Mouse (Mus musculus): Measurements from ENCODE around the gene Fkbp8.

Fkbp8 gene

GRCm38 (mm10) chr8:70527512-70528181 is at the start of gene Fkbp8, which contains the start of gene Kxd1:
Fkbp8 (plus strand) TSS chr8:70527724.
Kxd1 (minus strand) TSS chr8:70527956.
- peak; percentile 99 for DNase-seq

GRCm38 (mm10) chr8:70481908-70482307 is 45.6 kb upstream of the Fkbp8 start:
- no peak for DNase-seq

- no peak for DNase-seq
Observed at GRCm38 (mm10) chr8:70482943-70483342, 44.6 kb upstream of the Fkbp8 start.

GRCm38 (mm10) chr8:70486191-70486681 is 41.3 kb upstream of the Fkbp8 start:
- no peak for DNase-seq

- no peak for DNase-seq
Observed at GRCm38 (mm10) chr8:70486941-70487520, 40.5 kb upstream of the Fkbp8 start, which contains the start of gene Tmem59l. Tmem59l (minus strand) TSS chr8:70487358.

DNA sequence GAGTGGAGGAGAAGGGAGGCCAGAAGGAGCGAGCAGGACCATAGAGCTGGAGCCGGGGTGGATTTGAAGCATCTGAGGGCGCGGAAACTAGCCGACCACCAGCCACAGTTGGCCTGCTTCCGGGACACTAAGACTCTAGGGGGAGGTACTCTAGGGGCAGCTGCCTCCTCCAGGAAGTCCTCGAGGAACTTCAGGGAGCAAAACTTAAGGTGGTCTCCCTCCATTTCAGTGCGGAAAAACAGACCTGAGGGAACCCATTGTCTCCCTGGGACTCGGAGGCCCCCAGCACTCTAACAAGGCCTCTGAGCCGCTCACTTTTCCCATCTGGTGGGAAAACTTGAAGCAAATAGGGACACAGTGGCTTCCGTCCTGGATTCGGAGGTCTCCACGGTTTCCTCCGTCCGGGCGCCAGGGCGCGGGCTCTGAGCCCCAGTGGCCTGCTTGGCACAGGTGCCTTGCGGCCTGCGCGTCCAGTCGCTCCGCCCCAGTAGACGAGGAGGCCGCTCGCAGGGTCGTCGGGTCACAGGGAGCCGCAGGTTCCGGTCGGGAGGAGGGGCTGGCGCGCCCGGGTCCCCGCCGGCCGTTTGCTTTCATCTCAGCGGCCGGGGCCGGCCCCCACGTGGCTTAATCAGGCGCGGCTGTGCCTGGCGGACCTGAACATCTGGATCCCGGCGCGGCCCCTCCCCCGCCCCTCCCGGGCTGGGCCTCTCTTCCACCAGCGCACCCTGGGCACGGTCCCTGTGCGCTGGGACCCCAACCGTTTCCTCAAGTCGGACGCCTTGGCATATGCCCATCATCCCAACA is 39.3 kb upstream of the Fkbp8 start:
- peak; percentile 29 for DNase-seq

- DNase-seq = no peak
Observed at GRCm38 (mm10) chr8:70488931-70489470, 38.5 kb upstream of the Fkbp8 start.

DNA sequence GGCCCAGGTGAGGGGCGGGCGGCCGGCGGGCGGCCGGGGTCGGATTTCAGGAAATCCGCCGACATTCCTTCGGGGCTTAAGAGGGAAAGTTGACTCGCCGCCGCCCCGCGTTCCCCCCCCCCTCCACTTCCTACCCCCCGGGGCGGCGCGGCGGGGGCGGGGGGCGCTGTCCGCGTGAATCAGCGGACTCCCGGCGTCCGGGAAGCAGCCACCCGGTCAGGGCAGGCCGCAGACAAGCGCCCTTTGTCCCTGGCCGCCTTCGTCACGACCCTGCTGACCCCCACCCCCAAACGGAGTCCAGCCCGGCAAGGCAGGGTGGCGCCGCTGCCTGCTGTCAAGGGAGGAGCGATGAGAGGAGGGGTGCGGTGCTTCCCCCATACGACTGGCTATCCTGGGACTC is 37.9 kb upstream of the Fkbp8 start:
- DNase-seq = no peak

DNA sequence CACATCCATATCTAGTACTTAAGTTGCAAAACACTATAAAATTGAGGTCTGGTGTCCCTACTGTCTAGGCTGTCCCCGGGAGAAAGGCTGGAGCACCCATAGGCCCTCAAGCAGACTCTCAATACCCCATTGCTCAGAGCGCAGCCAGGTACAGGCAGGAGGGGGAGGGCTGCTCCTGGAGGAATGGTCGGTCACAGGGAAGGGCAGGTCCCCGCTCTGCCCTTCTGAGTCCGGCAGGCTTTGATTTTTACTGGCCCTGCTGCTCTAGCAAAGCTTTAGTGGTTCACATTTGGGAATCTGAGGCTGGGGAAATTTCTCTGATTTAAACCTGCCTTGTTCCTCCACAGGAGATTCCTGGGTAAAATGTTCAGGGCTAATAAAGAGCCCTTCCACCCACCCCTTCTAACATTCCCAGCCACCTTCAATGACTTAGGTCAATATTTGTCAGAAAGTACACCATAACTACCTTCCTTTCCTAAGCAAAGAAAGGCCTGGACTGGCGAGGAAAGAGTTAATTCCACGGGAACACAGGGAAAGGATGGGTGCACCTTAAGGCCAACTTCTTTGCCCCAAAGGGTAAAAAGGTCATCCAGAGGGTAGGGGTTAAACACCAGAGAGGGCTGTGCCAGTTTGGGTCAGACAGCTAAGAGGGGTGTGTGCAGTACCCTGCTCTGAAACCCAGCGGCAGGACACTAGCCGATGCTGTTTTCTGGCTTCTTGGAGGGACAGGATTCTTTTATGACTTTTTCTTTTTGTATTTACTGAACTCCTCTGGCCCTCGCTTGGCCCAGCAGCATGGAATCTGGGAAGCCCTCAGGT is 37.3 kb upstream of the Fkbp8 start:
- DNase-seq = no peak

DNA sequence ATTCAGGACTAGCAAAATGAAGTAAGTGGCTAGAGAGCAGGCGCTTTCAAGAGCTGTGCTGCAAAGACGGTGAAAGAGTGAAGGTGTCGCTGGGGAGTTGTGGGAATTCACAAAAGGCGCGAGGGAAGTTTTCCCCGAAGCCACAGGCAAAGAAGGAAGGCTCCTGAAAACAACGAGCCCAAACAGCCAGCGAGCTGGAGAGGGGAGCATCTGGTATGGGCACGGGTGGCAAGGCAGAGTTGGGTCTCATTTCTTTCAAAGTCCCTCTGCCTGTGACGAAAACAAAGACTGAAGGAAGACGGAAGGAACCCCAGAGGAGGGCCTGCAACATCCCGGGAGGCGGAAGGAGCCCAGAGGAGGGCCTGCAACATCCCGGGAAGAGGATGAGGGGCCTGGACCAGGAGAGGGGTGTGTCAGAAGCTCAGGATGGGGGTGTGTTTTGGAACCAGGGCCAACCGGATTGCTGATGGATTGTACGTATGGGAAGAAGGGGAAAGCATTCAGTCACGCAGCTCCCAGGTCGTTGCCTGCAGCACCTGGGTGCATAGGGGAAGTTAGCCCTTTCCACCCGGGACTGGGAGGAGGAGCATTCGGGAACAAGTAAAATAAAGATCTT is 36.5 kb upstream of the Fkbp8 start:
- DNase-seq = no peak

DNA sequence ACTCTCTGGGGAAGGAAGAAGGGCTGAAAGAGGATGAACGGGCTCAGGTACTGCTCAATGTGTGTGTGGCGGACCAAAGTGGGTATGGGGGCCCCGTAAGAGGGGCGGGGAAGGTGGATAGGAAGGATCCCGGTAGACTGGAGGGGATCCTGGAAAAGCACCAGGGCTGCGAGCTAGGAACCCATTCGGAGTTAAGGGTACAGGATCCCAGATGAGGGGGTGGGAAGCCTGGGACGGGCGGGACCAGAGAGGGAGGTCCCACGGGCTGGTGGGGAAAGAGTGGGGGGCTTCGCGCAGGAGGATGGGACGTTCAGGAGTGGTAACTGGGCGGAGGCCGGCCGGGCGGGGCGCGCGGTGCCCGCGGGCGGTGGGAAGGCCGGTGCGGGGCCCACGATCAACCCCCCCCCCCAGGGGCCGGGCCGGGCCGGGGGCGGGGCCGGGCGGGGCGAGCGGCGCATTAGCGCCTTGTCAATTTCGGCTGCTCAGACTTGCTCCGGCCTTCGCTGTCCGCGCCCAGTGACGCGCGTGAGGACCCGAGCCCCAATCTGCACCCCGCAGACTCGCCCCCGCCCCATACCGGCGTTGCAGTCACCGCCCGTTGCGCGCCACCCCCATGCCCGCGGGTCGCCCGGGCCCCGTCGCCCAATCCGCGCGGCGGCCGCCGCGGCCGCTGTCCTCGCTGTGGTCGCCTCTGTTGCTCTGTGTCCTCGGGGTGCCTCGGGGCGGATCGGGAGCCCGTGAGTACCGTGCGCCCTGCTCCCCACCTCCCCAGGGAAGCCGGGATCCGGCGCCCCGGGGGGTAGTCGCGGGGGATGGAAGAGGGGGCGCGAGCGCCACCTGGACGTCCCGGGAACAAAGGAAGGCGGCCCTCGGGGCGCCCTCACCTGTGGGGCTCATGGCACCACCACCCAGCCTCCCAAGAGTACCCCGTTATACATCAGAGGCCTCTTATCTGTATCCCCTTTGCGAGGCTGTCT is 34.6 kb upstream of the Fkbp8 start, which contains the start of gene Crlf1:
Gene Crlf1, plus strand, starts transcription at position 495 of the 977 bp plus-strand sequence.
- DNase-seq = no peak

- no peak for DNase-seq
Observed at GRCm38 (mm10) chr8:70493692-70494415, 33.7 kb upstream of the Fkbp8 start.

DNA sequence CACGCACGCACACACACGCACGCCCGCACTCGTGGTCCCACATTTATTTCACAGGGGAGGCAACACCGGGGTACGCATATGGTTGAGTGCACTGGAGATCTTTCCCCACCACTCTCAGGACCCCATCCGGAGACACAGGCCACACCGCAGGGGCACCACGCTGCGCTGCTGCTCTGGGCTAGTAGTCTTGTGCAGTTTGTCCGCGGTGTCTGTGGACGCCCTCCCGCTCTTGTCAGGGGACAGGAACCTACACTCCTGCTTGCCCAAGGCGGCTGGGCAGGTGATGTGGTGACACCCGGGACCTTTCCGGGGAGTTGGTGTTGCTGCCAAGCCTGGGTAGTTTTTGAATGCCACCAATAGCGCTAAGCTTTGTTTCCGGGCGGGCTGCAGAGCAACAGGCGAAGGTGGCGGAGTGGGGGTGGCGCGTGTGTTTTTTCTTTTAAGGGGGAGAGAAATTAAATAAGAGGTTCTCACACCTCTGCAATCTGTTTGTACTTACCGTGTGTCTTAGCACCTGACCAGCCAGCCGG is 33.0 kb upstream of the Fkbp8 start:
- DNase-seq = no peak

GRCm38 (mm10) chr8:70495001-70495770 is 32.3 kb upstream of the Fkbp8 start:
- no peak for DNase-seq

DNA sequence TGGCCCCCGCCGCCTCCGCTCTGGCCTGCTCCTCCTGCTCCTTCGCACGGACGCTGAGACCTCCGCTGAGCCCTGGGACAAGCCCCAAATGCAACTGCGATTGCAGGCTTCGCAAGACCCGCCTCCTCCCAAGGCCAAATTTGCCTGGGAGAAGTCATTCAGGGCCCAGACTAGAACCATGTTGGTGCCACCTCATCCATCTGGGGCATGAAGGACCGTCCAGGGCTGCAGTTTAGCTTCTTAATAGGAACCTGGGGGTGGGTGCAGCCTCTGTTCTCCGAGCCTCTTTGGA is 31.8 kb upstream of the Fkbp8 start:
- no peak for DNase-seq

DNA sequence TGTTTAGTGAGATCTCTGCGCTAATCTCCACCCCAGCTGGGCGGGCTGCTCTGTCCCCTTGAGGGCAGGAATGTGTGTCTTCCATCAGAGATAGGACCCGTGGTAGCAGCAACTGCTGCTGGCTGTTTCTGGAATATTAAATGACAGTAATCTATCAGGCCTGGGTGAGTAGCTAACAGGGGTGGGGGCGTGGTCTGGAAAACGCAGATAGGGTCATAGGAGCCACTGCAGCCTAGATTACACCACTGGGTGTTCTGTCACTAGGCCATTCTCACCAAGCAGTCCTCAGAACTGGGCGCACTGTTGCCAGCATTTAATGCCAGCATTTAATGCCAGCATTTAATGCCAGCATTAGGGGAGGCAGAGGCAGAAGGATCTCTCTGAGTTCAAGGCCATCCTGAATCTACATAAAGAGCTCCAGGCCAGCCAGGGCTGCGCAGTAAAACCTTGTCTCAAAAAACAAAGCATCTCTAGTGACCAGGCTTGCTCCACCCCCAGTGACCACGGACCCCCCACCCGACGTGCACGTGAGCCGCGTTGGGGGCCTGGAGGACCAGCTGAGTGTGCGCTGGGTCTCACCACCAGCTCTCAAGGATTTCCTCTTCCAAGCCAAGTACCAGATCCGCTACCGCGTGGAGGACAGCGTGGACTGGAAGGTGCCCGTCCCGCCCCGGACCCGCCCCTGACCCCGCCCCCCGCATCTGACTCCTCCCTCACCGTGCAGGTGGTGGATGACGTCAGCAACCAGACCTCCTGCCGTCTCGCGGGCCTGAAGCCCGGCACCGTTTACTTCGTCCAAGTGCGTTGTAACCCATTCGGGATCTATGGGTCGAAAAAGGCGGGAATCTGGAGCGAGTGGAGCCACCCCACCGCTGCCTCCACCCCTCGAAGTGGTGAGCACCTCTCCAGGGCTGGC is 26.9 kb upstream of the Fkbp8 start:
- DNase-seq = no peak

DNA sequence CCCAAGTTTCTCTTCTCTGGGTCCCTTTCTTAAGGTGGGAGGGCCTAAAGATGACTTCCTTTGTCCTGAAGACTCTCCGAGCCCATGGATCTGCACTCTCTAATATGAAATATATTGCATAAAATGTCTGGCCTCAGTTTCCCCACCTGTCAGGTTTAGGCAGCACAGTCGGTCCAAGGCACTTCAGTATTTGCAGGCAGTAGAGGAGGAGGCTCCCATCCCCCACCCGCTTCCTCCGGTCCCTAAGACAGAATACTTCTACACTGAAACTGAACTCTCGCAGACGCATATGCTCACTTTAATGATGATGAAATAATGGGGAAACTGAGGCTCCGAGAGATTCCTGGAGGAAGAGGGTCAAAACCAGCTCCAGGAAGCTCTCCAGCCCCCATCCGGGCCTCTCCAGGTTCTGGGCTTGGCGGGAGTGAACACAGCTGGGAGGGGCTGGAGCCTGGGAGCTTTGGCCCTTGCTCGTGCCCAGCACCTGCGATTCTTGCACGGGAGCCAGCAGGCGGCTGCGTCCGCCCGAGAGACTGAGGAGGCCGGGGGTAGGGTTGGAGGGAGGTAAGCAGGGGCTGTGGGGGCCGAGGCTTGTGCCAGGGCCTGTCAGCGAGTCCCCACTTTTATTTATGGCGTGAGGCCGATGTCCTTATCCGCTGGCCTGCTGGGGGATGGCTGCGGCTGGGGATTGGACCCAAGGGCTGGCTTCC is 25.5 kb upstream of the Fkbp8 start:
- DNase-seq = no peak
